Mouse (Mus musculus): ENCODE results near the gene Rai1. TPM values are rescaled to one million over a fixed set of nuclear protein-coding genes. Genes with fewer than 3 reads are reported as not detected.

Gene Rai1
- total RNA-seq (2015): 26.8 and 35.7 TPM in 2 replicates
- 10.8 and 11.7 TPM in 2 replicates for total RNA-seq (2017)

DNA sequence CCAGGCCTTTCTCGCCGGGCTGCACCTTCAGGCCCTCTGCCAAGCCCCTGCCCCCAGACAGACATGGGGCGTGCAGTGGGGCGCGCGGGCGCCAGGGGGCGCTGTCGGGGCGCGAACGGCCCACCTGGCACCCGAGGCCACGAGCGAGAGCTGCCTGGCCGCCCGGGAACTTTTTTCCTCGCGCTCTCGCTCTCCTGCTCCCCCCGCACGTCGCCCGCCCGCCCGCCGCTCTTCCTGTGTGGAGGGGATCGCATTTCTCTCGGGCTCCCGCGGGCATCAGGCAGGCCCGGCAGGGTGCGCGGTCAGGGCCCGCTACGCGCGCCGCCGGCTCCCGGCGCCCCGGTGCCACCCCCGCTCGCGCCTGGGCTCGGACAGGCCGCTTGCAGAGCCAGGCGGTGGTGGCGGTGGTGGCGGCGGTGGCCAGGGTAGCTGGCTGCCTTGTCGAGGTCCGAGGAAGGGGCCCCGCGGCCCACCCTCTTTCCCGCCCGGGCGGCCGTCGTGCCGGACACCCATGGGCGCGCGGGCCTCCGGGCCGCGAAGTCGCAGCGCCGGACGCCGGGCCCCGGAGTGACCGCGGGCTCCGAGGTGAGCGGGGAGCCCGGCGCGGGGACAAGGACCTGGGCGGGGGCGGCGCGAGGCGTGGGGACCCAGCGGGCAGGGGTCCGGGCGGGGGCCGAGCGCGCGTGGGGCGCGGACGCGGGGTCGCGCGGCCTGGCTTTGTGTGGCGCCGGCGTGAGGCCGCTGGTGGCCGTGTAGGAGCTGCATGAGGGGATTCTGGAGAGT lies at the start of gene Rai1:
Gene Rai1, plus strand, starts transcription at position 204 of the 783 bp plus-strand sequence.
- ATAC-seq (replicated peaks; ENCODE audit: poor library complexity): peak; percentile 56

DNA sequence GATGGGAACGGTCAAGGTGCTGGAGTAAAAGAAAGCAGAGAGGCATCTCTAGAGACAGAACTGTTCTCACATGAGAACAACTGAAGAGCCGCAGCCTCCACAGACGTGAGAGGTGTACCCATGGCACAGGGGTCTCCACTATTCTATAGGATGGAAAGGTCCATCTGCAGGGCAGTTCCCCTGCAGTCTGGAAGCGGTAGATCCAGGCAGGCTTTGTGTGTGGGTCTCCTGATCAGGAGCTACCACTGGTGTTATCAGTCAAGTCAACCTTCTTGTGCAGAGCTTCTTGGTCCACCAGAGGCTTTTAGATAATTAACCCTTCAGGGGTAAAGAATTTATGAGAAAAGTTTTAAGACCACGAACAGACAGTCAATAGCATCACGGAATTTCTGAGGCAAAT lies 48.3 kb upstream of the Rai1 start:
- ATAC-seq (replicated peaks; ENCODE audit: poor library complexity): no peak

DNA sequence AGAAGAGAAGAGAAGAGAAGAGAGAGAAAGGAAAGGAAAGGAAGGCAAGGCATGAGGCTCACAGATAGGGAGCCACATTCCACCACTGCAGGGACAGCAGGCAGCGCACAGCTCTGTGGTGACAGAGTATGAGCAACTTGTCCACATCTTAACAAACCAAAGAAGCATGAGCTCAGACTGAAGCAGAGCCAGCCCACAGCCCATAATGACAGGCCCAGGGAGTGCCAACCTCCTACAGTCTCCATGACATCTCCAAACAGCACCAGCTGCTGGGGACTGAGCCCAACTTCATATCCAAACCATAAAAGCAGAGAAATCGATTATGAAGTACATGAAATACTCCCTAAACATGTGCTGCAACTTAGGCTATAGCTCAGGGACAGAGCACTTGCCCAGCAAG lies 46.8 kb upstream of the Rai1 start:
- no peak for ATAC-seq (replicated peaks; ENCODE audit: poor library complexity)

DNA sequence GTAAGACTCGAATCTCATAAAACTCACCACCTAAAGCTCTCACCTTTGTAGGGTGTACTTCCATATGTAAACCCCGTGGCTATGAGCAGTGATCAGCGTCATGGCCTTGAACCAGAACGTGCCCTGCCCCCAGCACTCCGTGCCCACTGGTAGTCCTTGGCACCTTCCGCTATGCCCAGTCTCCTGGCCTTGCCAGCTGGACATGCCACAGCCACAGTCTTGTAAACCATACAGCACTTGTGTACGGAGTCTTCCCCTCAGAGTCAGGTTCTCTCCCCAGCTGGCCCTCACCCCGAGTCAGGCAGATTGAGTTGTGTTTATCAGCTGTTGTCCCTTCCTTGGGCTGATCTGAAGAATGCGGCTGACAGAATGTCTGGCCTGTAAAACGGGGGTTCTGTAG lies 46.4 kb upstream of the Rai1 start:
- no peak for ATAC-seq (replicated peaks; ENCODE audit: poor library complexity)

DNA sequence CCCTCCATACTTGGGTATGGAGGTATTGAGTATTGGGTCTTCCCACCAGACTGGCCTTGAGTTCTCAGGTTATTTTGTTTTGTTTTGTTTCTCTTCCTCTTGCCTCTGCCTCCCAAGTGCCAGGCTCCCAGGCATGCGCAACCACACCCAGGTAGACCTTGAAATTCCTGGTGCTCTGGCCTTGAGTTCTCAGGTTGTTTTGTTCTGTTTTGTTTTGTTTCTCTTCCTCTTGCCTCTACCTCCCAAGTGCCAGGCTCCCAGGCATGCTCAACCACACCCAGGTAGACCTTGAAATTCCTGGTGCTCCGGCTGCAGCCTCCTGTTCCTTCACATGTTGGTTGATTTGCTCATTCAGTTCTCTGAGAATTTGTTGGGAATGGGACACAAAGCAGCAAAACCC lies 44.8 kb upstream of the Rai1 start:
- no peak for ATAC-seq (replicated peaks; ENCODE audit: poor library complexity)

DNA sequence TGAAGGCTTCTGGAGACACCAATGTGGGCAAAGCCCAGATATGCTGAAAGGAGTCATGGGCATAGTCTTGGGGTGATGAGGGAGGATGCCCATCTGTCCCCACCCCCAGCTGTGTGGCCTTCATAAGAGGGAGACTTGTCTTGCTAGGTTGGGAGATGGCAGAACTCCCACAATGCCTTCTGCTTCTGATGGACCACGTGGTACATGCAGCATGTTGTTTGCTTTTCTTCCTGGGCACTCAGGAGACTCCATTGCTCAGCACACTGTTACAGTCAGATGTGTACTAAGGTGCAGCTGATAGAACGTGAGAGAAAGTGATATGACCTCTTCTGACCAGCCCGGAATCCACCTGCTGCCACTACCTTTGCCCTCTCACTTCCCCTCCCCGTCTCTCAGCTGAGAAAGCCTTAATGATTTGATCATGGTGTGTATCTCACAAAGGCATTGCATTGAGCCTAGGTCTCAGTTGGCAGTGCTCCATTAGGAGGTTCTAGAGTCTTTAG lies 43.3 kb upstream of the Rai1 start:
- no peak for ATAC-seq (replicated peaks; ENCODE audit: poor library complexity)

DNA sequence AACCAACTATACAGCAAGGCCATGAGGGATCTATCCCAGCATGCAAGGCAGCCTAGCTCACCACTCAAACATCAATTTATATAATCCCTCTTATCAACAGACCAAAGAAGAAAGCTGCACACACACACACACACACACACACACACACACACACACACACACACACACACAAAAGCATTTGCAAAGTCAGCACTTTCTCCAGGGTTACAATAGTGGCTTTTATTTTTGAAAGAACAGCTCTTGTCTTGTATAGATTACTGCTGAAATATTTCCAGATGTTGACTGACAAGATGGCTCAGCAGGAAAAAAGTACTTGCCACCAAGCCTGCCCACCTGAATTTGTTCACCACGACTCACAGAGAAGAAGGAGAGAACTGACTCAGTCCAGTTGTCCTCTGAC lies 39.5 kb upstream of the Rai1 start:
- ATAC-seq (replicated peaks; ENCODE audit: poor library complexity): no peak

DNA sequence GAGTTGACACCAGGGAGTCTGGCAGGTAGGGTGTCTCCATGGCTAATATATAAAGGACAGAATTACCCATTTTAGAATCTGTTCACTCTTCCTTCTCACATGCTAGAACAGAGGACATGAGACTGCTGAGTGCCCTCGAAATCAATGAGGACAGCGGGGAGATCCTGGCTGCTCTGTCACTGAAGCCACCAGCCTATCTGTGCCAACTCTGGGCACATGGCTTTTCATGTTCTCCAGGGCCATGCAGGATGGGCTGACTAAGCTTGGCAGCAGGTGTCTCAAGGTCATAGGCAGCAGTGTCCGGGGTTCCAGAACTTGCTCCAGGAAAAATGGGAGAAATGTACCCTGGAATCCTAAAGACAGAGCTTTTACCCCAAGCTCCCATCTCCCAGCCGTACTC lies 37.2 kb upstream of the Rai1 start:
- no peak for ATAC-seq (replicated peaks; ENCODE audit: poor library complexity)

DNA sequence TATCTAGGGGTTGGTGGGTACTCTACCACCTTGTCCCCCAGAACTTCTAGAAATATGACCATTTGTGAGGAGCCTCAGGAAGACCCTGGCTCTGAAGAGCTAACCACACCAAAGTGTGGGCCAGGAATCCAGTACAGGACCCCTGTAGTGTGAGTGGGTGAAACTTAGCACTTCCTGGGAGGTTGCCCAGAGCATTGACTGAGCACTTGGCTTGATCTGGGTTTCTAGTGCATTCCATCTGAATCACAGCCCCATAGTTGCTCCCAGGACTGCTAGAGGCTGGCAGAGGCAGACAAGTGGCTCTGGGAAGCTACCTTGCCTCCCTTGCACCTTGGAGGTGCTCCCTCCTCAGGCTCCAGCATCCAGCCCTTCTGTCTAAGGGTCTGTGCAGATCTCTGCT lies 36.2 kb upstream of the Rai1 start:
- no peak for ATAC-seq (replicated peaks; ENCODE audit: poor library complexity)

DNA sequence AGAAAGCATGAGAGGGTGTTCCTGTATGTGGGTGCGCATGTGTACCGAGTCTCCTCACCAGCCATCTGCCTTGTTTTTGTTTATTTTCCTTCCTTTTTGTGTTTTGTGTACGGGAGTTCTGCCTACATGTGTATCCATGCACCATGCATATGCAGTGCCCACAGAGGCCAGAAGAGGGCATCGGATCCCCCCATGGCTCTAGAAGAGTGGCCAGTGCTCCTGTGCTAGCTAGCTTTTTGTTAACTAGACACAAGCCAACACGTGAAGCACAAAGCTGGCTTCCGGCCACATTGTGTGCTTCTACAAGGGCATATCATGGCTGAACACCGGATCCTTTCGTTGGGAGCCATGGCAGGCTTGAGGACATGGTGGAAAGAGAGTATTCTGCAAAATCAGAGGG lies 34.2 kb upstream of the Rai1 start:
- peak; percentile 92 for ATAC-seq (replicated peaks; ENCODE audit: poor library complexity)

DNA sequence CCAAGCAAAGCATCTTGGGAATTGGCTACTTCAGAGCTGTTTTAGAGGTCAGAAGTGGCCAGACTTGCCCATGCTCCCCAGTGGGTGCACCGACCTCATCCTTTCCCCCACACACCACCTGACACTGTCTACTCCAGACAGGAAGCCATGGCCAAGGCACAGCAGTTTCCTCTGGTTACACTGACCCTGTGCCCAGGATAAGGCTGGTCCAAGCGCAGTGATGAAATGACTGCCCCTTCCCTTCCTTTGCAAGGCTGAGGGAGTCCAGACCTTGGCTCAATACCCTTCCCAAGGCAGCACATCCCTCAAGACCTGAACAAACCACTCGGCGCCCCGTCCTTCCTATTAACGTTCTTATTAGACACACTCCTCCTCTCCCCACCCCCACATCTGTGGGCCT lies 33.6 kb upstream of the Rai1 start:
- ATAC-seq (replicated peaks; ENCODE audit: poor library complexity): no peak

DNA sequence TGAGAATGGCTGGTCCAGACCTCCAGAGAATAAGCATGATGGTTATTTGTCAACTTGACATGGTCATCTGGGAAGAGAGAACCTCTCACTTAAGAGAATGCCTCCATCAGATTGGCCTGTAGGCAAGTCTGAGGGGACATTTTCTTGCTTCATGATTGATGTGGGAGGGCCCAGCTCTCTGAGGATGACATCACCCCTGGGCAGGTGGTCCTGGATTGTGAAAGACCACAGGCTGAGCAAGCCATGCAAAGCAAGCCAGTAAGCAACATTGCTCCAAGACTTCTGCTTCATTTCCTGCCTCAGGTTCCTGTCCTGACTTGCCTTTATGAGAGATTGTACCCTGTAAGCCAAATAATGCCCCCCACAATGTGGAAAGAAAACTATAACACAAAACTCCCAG lies 31.7 kb upstream of the Rai1 start:
- peak; percentile 23; the same call in 1 of the 2 replicates for ATAC-seq (replicated peaks; ENCODE audit: poor library complexity)

DNA sequence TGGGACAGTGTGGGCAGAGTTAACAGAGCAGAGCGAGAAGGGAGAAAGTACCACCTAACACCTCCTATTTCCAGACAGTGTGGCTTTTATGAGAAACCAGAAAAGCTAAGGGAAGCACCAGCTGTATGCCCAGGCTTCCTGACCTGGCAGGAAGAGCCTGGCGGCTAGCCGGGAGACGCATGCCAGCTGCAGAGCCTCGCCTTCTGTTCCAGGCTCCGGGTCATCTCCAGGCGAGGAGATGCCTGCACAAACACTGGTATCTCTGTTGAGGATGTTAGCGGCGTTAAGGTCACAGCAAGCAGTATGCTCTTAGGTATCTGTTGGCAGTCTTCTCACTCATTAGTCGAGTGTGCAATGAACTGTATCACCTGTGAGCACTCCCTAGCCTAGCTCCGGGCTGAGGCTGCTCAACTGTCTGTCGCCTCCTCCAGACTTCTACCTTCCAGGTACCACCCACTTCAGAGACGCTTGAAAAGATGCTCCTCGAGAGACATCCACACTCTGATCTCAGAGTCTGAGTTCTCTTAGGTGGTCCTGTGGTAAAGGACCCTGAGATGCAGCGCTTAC lies 30.8 kb upstream of the Rai1 start:
- ATAC-seq (replicated peaks; ENCODE audit: poor library complexity): no peak

DNA sequence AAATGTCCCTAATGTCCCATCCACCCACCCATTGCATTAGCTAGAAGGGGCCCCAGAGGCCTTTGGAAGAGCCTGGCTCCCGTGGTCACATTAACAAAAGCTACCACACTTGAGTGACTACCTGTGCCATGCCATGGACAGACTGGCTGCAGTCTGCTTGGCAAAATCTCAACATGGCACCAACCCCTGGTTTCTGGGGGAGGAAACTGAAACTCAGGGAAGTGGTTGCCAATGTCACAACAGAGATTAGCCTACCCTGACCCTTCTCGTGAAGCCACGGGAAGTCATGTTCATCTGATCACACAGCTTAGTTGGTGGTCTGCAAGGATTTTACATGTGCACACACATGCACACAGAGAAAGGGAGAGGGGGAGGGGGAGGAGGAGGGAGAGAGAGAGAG lies 28.6 kb upstream of the Rai1 start:
- peak; percentile 36 for ATAC-seq (replicated peaks; ENCODE audit: poor library complexity)

DNA sequence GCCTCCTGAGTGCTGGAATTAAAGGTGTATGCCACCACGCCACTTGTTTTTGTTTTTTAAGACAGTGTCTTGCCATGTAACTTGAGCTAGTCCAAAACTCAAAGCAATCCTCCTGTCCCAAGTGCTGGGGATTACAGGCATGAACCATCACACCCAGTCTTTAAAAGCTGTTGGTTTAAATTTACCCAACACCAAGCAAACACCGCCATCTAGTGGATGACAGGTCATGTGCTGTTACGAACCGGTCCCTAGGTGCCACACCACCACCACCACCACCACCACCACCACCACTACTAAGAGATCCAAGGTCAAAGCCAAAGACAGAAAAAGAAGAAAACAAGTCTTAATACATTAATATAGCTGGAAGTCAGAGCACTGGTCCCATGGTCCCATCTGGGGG lies 28.0 kb upstream of the Rai1 start:
- peak; percentile 95 for ATAC-seq (replicated peaks; ENCODE audit: poor library complexity)

DNA sequence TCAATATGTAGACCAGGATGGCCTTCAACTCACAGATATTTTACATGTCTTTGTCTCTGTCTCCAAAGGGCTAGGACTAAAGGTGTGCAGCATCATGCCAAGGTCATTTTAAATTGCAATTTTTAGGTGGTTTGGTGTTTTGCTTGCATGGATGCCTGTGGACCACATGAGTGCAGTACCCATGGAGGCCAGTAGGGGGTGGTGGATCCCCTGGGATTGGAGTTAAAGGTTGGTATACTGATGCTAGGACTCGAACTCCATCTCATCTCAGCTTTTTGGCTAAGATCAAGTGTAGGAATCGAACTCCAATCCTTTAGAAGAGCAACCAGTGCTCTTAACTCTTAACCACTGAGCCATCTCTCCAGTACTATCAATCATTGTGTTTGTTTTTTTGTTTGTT lies 20.2 kb upstream of the Rai1 start:
- peak; percentile 83 for ATAC-seq (replicated peaks; ENCODE audit: poor library complexity)

DNA sequence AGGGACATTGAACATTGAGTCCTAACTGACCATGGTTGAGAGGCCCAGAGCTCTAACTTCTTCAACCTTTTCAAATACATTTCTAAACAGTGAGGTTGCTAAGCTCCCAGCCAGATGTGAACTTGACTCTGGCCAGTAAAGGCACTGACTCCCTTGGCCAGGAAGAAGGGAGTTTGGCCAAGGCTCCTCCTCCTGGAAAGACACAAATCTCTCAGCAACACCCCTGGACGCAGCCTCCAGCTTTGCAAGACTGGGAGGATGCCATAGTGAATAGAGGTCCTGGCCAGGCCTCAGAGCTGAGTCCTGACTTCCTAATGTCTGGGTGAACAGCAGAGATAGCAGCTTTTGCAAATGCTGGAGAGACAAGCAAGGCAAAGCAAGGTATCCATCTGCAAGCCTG lies 18.1 kb upstream of the Rai1 start:
- no peak for ATAC-seq (replicated peaks; ENCODE audit: poor library complexity)

DNA sequence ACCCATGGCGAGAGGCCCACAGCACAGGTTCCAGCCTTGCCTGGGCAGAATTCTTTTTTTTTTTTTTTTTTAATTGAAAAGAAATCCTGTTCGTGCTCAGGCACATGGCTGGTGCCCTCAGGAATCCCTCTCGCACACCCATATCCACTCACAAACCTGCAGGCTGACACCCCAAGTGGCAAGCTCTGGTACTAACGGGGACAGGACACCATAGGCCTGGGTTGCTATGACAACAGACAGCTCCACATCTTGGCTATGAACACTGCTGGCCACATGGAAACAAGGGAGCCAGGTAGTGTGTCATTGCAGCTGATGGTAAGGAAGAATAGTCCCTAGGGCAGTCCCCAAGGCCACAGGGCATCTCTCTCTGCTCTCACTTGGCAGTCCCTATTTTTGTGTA lies 15.9 kb upstream of the Rai1 start:
- peak; percentile 52 for ATAC-seq (replicated peaks; ENCODE audit: poor library complexity)

DNA sequence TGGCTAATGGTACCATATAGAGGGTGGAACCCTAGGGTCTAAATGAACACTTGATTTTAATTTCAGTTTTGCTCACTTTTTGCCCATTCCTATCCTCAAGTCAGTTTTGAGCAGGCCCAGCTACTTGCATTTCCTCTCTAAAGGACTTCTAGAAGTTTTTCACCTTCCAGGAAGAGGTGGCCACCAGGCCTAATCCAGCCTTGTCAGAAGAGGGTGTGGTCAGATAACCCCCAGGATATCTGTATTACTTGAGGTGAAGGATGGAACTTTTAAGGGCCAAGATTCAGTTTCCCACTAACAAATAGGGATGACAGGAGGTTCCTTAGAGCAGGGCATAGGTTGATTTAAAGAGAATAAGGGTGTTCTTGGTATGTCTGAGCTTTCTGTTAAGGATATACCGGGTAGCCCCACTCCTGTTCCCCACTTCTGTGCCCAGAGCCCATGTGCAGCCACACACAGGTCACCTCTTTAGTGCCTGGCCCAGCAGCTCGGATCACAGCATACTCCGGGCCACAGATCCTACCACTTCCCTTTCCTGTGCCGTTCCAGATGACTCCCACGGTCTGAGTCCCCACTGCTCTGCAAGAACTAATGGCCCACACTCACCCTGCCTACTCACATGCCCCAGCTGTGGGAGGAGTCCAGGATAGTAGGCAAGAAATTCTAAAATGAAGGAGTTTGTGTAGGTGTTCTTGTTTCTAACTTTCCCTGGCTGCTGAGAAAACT lies 14.0 kb upstream of the Rai1 start:
- ATAC-seq (replicated peaks; ENCODE audit: poor library complexity): peak; percentile 87

DNA sequence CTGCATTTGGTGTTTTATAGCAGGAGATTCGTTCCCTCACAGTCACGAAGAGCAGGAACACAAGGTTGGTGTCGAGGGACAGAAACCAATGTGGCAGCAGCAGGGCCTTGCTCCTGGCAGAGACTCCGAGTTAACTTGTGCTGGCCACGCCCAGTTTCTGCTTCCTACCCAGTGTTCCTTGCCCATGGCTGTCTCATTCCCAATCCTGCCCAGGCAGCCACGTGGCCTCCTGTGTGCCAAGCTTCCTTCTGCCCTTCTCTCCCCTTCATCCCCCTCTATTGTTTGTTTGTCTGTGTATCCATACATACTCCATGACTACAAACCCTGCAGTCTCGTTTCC lies 13.4 kb upstream of the Rai1 start:
- no peak for ATAC-seq (replicated peaks; ENCODE audit: poor library complexity)

DNA sequence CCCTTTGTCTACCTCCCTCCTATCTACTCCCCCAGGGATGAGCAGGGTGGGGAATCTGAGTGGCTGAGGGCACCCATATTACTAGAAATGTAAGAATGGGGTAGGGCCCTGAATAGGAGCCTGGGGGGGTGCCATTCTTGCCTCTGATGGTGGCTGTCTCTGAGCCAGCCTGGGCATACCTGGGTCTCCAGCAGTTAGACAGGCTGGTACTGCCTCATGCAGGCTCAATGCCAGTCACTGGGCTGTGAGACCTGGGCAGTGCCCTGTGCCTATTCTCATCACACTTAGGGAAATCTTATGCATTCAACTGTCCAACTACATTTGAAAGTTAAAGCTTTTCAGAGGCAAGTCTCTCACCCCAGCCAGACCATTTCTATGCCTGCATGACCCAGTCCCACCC lies 11.6 kb upstream of the Rai1 start:
- no peak for ATAC-seq (replicated peaks; ENCODE audit: poor library complexity)

DNA sequence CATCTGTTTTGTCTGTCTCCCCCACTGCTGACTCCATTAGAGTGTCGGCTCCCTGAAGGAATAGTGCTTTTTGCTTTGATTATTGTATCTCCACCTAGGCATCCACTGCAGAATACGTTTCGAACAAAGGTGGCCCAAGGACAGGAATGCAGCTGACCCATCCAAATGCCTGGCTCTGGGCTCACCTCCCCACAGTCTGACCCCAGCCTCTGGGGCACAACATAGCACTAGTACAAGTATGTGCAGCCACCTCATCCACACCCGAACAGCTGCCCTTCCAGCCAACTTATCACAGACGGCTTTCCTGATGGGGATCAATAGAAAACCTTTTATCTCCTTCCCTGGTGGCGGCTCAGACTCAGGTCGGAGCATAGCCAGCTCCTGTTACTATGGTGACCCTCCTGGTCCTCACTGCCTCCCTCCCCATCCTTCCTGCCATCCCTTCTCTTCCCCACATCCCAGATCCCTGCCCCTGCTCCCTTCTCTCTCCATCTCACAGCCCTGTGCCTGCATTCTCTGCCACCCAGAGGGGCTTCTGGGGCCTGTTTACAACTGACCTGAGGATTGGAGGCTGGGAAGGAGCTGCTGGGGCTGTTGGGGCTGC lies 10.7 kb upstream of the Rai1 start:
- no peak for ATAC-seq (replicated peaks; ENCODE audit: poor library complexity)

Data from megakaryocyte progenitor cell, adult 5-6 weeks (primary cell).